Mouse (Mus musculus) adrenal gland, adult (tissue): Measurements from ENCODE around the gene Dnaic1.

ENCODE experiments used
- DNase-seq, 2 experiments: peaks; one replicate each; pipeline ENCODE4 v3.0.0; 2022 to 2023; ENCODE audit warnings: low spot score in 1 of 2; ENCODE audit not compliant: inconsistent age in 2 of 2

Gene Dnaic1

GRCm38 (mm10) chr4:41569411-41569885, at the start of gene Dnaic1, which contains the start of gene Fam219a:
Dnaic1 (plus strand) TSS chr4:41569775.
Fam219a (minus strand) TSS chr4:41569538.
- DNase-seq, result peak; percentile 100

DNA sequence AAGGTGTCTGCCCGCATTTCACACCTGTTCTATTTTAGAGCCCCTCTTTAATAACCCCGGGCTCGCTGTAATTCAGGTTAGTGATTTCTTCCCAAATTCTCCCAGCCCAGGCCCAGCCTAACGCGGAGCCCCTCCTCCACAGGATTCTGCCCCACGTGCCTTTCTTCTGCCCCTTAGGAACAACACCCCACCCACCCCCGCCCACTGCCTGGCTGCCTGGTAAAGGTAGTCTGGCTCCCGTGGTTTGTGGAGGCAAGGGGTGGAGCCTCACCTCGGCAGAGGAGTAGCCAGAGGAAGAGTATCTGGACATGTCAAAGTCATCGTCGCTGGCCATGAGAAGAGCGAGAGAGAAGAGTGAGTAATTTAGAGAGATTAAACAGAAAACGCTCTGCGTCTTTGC, 48.9 kb upstream of the Dnaic1 start:
- DNase-seq, result no peak

GRCm38 (mm10) chr4:41522136-41522535, 47.4 kb upstream of the Dnaic1 start:
- DNase-seq, result no peak

DNA sequence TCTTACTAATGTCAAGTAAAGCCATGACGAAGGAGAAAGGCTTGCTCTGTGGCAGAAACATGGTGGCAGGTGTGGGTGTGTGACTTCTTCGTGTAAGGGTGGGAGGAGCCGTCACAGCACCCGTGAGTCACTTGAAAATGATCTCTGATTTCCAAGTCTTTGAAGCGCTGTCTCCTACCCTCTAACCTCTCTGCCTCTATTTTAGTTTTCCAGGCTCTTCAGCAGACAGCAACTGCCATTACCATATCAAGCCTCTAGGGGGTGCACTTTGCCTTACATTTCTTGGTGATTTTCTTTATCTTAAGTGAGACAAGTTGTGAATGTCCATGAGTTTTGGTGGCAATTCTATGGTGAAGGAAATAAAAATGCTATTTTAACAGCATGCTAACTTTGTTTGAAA, 46.8 kb upstream of the Dnaic1 start:
- peak in 1 of 2 experiments; percentile 80 for DNase-seq

GRCm38 (mm10) chr4:41523839-41524238, 45.7 kb upstream of the Dnaic1 start:
- no peak for DNase-seq

- no peak for DNase-seq
Observed at GRCm38 (mm10) chr4:41524829-41525228, 44.7 kb upstream of the Dnaic1 start.

- DNase-seq, result no peak
Observed at GRCm38 (mm10) chr4:41526553-41526952, 43.0 kb upstream of the Dnaic1 start.

- no peak for DNase-seq
Observed at GRCm38 (mm10) chr4:41527076-41527475, 42.5 kb upstream of the Dnaic1 start.

DNA sequence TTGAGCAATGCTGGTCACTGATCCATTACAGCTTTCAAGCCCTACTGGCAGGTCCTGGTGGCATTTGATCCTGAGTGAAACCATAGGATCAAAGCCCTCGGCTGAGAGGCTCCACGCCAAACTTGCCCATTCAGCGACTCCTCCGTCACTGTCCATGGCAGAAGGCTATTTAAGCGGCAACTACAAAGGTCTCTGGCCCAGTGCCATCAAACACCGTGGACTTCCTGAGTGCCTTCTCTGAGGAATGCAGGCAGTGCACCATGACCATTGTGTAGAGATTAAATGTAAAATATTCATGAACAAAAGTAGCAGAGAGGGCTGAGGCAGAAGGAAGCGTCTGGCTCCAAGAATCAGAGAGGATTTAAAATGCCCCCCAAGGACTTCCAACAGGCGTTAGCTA, 41.6 kb upstream of the Dnaic1 start:
- peak; percentile 48 to 77 for DNase-seq

DNA sequence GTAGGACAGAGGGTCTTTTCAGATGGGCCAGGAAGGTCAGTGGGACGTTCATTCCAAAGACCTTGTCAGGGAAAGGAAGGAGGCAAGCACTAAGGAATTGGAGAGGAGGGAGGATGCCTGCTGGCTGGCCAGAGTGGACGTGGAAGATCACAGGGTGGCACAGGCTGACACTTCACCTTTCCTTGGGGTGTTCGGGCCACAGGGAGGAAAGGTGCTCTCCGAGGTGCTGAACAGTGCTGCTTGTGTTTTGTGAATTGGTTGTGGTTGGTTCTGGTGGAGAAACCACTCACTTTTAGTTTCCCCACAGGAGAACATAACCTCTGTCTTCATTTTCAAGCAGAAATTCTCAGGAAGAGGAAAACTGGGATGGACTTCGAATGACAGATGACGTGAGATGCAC, 37.2 kb upstream of the Dnaic1 start:
- peak in 1 of 2 experiments; percentile 57 for DNase-seq

- no peak for DNase-seq
Observed at GRCm38 (mm10) chr4:41534866-41535265, 34.7 kb upstream of the Dnaic1 start.

GRCm38 (mm10) chr4:41542136-41542535, 27.4 kb upstream of the Dnaic1 start:
- DNase-seq, result no peak

GRCm38 (mm10) chr4:41545985-41546384, 23.6 kb upstream of the Dnaic1 start:
- DNase-seq, result peak; percentile 63 to 88

- DNase-seq, result no peak
Observed at GRCm38 (mm10) chr4:41547086-41547485, 22.5 kb upstream of the Dnaic1 start.

- peak; percentile 71 to 94 for DNase-seq
Observed at GRCm38 (mm10) chr4:41552529-41552928, 17.0 kb upstream of the Dnaic1 start.

- DNase-seq, result no peak
Observed at GRCm38 (mm10) chr4:41553116-41553515, 16.5 kb upstream of the Dnaic1 start.

GRCm38 (mm10) chr4:41554994-41555663, 14.4 kb upstream of the Dnaic1 start:
- DNase-seq, result peak; percentile 76 to 82

GRCm38 (mm10) chr4:41556311-41556953, 13.1 kb upstream of the Dnaic1 start:
- no peak for DNase-seq

GRCm38 (mm10) chr4:41557092-41557491, 12.5 kb upstream of the Dnaic1 start:
- no peak for DNase-seq

DNA sequence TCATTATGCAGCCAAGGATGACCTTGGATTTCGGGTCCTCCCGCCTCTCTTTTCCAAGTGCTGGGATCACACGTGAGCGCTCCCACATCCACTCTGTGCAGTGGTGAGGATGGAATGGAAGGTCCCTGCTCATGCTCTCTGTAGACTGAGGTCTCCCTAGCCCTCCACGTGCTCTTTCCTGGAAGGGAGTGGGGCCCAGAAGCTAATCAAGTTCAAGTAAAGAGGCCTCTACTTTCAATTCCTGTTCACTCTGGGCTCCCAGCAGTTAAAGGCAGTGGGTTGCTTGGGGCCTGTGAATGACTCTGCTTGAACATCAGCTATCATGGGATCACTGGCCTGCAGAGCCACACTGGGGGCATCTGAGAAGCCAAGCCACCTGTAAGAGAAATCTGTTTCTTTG, 6.3 kb upstream of the Dnaic1 start:
- no peak for DNase-seq

GRCm38 (mm10) chr4:41566123-41566522, 3.5 kb upstream of the Dnaic1 start:
- no peak for DNase-seq

GRCm38 (mm10) chr4:41568239-41568638, 1.3 kb upstream of the Dnaic1 start:
- DNase-seq, result peak; percentile 59 to 72
